14 mouse cellular contexts compared by ENCODE assay signal in the genomic region with DNA sequence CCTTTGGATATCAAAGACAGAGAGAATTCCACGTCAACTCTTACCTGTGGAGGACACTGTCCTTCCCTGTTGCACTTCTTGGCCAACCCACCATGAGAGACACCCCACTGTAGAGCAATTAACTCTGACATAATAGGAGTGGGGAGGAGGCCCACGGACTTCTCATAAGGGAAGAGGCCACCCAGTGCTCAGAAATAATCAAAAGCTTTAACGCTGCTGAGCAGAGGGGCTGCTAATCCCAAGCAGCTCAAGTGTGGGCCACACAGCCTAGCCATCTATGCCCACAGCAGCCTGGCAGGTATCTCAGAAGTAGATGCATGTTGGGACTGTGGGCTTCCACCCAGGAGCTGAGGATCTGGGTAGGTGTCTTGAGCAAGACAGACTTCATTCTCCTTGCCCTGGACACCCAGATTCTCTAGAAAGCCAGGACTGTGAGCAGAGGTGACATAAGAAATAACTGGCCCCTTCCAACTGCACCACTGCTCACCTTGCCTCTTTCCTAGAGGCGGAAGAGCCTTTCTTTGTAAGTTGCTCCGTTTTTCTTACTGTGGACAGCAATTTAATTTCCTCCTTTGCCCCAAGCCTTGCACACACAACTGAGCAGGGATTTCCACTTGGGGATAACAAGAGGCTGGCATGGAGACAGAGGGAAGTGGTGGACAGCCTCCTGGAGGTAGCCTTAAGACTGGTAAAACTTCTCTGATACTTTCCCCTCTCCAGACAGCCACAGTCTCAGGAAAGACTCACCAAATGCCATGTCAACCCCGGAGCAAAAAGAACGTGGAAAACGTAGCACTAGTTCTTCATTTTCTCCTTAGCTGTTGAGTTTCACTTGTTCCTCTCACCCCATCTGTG. TPM values are rescaled to one million over a fixed set of nuclear protein-coding genes. Genes with fewer than 3 reads are reported as not detected.
A peak's percentile ranks its signal among the peaks of the same experiment; 100 is the strongest.
DNase-seq lines count a peak whose midpoint lies in the region; ATAC-seq and TF ChIP-seq lines count a peak whose summit lies in the region.
"Had no signal": no experiment of that assay in that cellular context is flagged by ENCODE, and none has a peak within 500 bp of the region (broad histone marks: within the 10 kb centered on the region; RNA-seq: fewer than 3 reads in every experiment).

No protein-coding gene starts in this region.

- peak overlapping the region; percentile 70 for H3K27ac ChIP-seq in forebrain, embryonic 11.5 days (ENCODE audit: low read depth, low read length)
- peak overlapping the region; percentile 69 for H3K27ac ChIP-seq in hindbrain, postnatal 0 days
- no peak overlapping the region for H3K27ac ChIP-seq in neural tube, embryonic 12.5 days
- H3K27ac ChIP-seq: lung, embryonic 15.5 days; stomach, embryonic 15.5 days had no signal

- peak overlapping the region; percentile 90 for H3K9ac ChIP-seq in forebrain, embryonic 11.5 days (ENCODE audit: low read length)
- H3K9ac ChIP-seq in hindbrain, postnatal 0 days (replicated peaks; ENCODE audit: low read length): peak overlapping the region; percentile 54
- peak overlapping the region; percentile 76 for H3K9ac ChIP-seq in neural tube, embryonic 12.5 days
- H3K9ac ChIP-seq: lung, embryonic 15.5 days; stomach, embryonic 15.5 days had no signal

- ATAC-seq in forebrain, embryonic 11.5 days (replicated peaks; ENCODE audit: low FRiP score): 0 out of 2 replicates have a peak, but pooled peaks have one; percentile 1
- no peak for ATAC-seq in hindbrain, postnatal 0 days
- no peak for ATAC-seq in neural tube, embryonic 12.5 days (ENCODE audit: low FRiP score, low read depth)

- peak overlapping the region; percentile 61 for H3K4me3 ChIP-seq in forebrain, embryonic 11.5 days (ENCODE audit: low read depth, low read length)
- H3K4me3 ChIP-seq in hindbrain, postnatal 0 days (ENCODE audit: low read length): peak overlapping the region; percentile 45
- H3K4me3 ChIP-seq in neural tube, embryonic 12.5 days: peak overlapping the region; percentile 54
- H3K4me3 ChIP-seq: erythroblast, embryonic 14.5 days; lung, embryonic 15.5 days; stomach, embryonic 15.5 days had no signal

- H3K4me1 ChIP-seq in forebrain, embryonic 11.5 days (replicated peaks; ENCODE audit: control insufficient read depth, insufficient read depth, low read length): peaks cover 23% of the 10 kb centered on the region
- no peaks in the 10 kb centered on the region; the same call in 1 of the 2 replicates for H3K4me1 ChIP-seq in hindbrain, postnatal 0 days (ENCODE audit: insufficient read depth, low read length)
- H3K4me1 ChIP-seq in neural tube, embryonic 12.5 days: peaks cover 53% of the 10 kb centered on the region

- H3K27me3 ChIP-seq in forebrain, embryonic 11.5 days (ENCODE audit: control insufficient read depth, insufficient read depth, low read length): peaks cover 2% of the 10 kb centered on the region; the same call in 1 of the 2 replicates
- peaks cover 6% of the 10 kb centered on the region; the same call in 1 of the 2 replicates for H3K27me3 ChIP-seq in hindbrain, postnatal 0 days (ENCODE audit: insufficient read depth, low read length)
- H3K27me3 ChIP-seq in neural tube, embryonic 12.5 days (replicated peaks): peaks cover 23% of the 10 kb centered on the region

- no peaks in the 10 kb centered on the region for H3K36me3 ChIP-seq in forebrain, embryonic 11.5 days (ENCODE audit: control insufficient read depth, insufficient read depth, low read length)
- H3K36me3 ChIP-seq in hindbrain, postnatal 0 days (ENCODE audit: insufficient read depth, low read length): no peaks in the 10 kb centered on the region
- H3K36me3 ChIP-seq in neural tube, embryonic 12.5 days: no peaks in the 10 kb centered on the region
- H3K36me3 ChIP-seq: lung, embryonic 15.5 days; stomach, embryonic 15.5 days had no signal

- 2% methylated on average over 8 of the region's 8 CpGs for WGBS in forebrain, embryonic 11.5 days
- 25% methylated on average over 8 of the region's 8 CpGs for WGBS in hindbrain, postnatal 0 days
- WGBS in neural tube, embryonic 12.5 days: 3% methylated on average over 8 of the region's 8 CpGs

- peak overlapping the region; percentile 75 for H3K4me2 ChIP-seq in forebrain, embryonic 11.5 days (ENCODE audit: low read depth, low read length, severe bottlenecking)
- H3K4me2 ChIP-seq in hindbrain, postnatal 0 days (ENCODE audit: low read depth, low read length): peak overlapping the region; percentile 67
- H3K4me2 ChIP-seq in neural tube, embryonic 12.5 days (replicated peaks): peak overlapping the region; percentile 72
- H3K4me2 ChIP-seq: lung, embryonic 15.5 days; stomach, embryonic 15.5 days had no signal

- no peak for TF ChIP-seq CTCF in hindbrain, postnatal 0 days (IDR thresholded peaks at IDR 0.05; ENCODE audit: low read depth)

- no peaks in the 10 kb centered on the region for H3K9me3 ChIP-seq in forebrain, embryonic 11.5 days (ENCODE audit: control insufficient read depth, low read length)
- H3K9me3 ChIP-seq in hindbrain, postnatal 0 days (ENCODE audit: low read length): no peaks in the 10 kb centered on the region
- no peaks in the 10 kb centered on the region for H3K9me3 ChIP-seq in neural tube, embryonic 12.5 days
- H3K9me3 ChIP-seq: lung, embryonic 15.5 days; stomach, embryonic 15.5 days had no signal

- DNase-seq in kidney, adult 9 months: peak; percentile 32
- DNase-seq in kidney, postnatal 14 days: no peak
- DNase-seq in forebrain, embryonic 11.5 days (ENCODE audit: low spot score): peak; percentile 61
- no peak for DNase-seq in hindbrain, postnatal 0 days (ENCODE audit: low spot score)
- no peak for DNase-seq in frontal cortex, postnatal 10 days (ENCODE audit: low spot score in 2 of 2)
- DNase-seq in layer of hippocampus, adult 11-12 months (ENCODE audit: low spot score): no peak
- no peak for DNase-seq in adrenal gland, postnatal 10 days
- DNase-seq: adrenal gland, postnatal 36 days; cerebellum, adult 2 months; heart, adult 18-20 months had no signal

RNA-seq across cellular contexts. Expression of a gene that starts 16.1 kb away (rescaled TPM):
- 28.5 and 29.3 TPM in 2 replicates for polyA plus RNA-seq in forebrain, embryonic 11.5 days (2014; fragmentation: Nextera tagmentation; extraction: Ambion mirVana)
- total RNA-seq in hindbrain, postnatal 0 days (2014; rRNA removed): 30.7 and 37.3 TPM in 2 replicates
- polyA plus RNA-seq in hindbrain, postnatal 0 days (2015; fragmentation: Nextera tagmentation; extraction: Ambion mirVana): 10.3 and 10.6 TPM in 2 replicates
- 17.2 and 17.8 TPM in 2 replicates for polyA plus RNA-seq in neural tube, embryonic 12.5 days (2016; fragmentation: Nextera tagmentation; extraction: Ambion mirVana)
- total RNA-seq in adrenal gland, postnatal 10 days (2021): under 1 TPM; 0.03 TPM
- polyA plus RNA-seq: erythroblast, embryonic 14.5 days had no signal

Comparison
In these comparisons a context has a peak if more than half of its experiments do, and no peak if none do; other contexts are left out.
1. DNase-seq: peak in kidney, adult 9 months (single experiment) and forebrain, embryonic 11.5 days (single experiment); none in kidney, postnatal 14 days (single experiment), hindbrain, postnatal 0 days (single experiment), frontal cortex, postnatal 10 days (0 of 2), layer of hippocampus, adult 11-12 months (single experiment) and adrenal gland, postnatal 10 days (single experiment).
2. Peak in every context shown above with its lines, with median percentiles within 50 percentile points of each other: H3K4me2 ChIP-seq, H3K4me3 ChIP-seq and H3K9ac ChIP-seq.